8 mouse cellular contexts compared by ENCODE assay signal in the genomic region with DNA sequence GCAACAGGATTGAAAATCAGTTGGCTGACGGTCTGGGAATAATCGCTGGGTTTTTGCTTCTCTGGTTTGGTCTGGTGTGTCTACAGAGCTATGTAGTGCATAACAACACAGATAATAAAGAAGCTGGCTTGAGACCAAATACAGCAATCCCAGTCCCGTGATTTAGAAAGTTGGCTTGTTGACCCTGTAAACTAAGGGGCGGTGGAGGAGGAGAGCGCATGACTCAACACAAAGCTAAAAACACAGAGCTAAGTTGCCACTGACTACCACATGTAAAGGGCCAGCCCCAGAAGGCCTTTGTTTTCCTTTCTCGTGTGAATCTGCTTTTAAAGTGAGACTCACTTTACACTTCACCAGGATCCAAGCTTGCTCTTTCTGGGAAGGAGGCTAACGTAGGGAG. TPM values are rescaled to one million over a fixed set of nuclear protein-coding genes. Genes with fewer than 3 reads are reported as not detected.
A peak's percentile ranks its signal among the peaks of the same experiment; 100 is the strongest.
DNase-seq lines count a peak whose midpoint lies in the region; ATAC-seq and TF ChIP-seq lines count a peak whose summit lies in the region.
"Had no signal": no experiment of that assay in that cellular context is flagged by ENCODE, and none has a peak within 500 bp of the region (broad histone marks: within the 10 kb centered on the region; RNA-seq: fewer than 3 reads in every experiment).

No protein-coding gene starts in this region.

- 64% methylated on average over 7 of the region's 7 CpGs for WGBS in cerebellum, adult 2 months

- no peaks in the 10 kb centered on the region for H3K27me3 ChIP-seq in cerebellum, adult 2 months (ENCODE audit: control insufficient read depth, insufficient read depth, low read length)
- H3K27me3 ChIP-seq: embryonic facial prominence, embryonic 12.5 days had no signal

- H3K4me3 ChIP-seq in cerebellum, adult 2 months (replicated peaks; ENCODE audit: insufficient read depth, low read depth, low read length), result no peak overlapping the region
- H3K4me3 ChIP-seq: embryonic facial prominence, embryonic 12.5 days had no signal

- no peak overlapping the region for H3K27ac ChIP-seq in cerebellum, adult 2 months (ENCODE audit: insufficient read depth, low read length)

- no peak for TF ChIP-seq CTCF in cerebellum, adult 2 months (IDR thresholded peaks at IDR 0.05; ENCODE audit: borderline replicate concordance, insufficient read depth, low read depth, low read length)

- H3K4me1 ChIP-seq in cerebellum, adult 2 months (ENCODE audit: control insufficient read depth, insufficient read depth, low read length), result no peaks in the 10 kb centered on the region; the same call in 1 of the 2 replicates

- peak; percentile 70 for DNase-seq in urinary bladder, postnatal 36 days (ENCODE audit: low spot score in 2 of 2)
- no peak for DNase-seq in urinary bladder, adult 2 months (ENCODE audit: low spot score)
- DNase-seq in kidney, adult 9 months, result peak; percentile 83
- DNase-seq in cerebellum, adult 2 months, result no peak
- no peak for DNase-seq in cerebellum, postnatal 4 days (ENCODE audit: low spot score in 2 of 2)

- TF ChIP-seq POLR2A in cerebellum, adult 2 months (IDR thresholded peaks at IDR 0.05; ENCODE audit: borderline replicate concordance, insufficient read depth, low read length), result no peak

- ATAC-seq in granulocyte monocyte progenitor cell, adult 5-6 weeks (replicated peaks; ENCODE audit: poor library complexity, severe bottlenecking), result peak; percentile 31
- peak; percentile 17; the same call in 1 of the 2 replicates for ATAC-seq in megakaryocyte progenitor cell, adult 5-6 weeks (replicated peaks; ENCODE audit: poor library complexity)

RNA-seq across cellular contexts. Expression of a gene that starts 3.5 kb away (rescaled TPM):
- polyA plus RNA-seq in urinary bladder, adult 2 months (2012; rRNA removed), result 1,620 and 1,700 TPM in 2 replicates
- total RNA-seq in granulocyte monocyte progenitor cell, adult 5-6 weeks (2014; fragmentation: Nextera tagmentation), result 834 and 975 TPM in 2 replicates
- total RNA-seq in granulocyte monocyte progenitor cell, adult 5-6 weeks (2017), result 1,023 and 1,048 TPM in 2 replicates
- 1,237 and 1,336 TPM in 2 replicates for total RNA-seq in megakaryocyte progenitor cell, adult 5-6 weeks (2015)
- 1,026 and 1,067 TPM in 2 replicates for total RNA-seq in megakaryocyte progenitor cell, adult 5-6 weeks (2017)
- 1,793 and 1,993 TPM in 2 replicates for polyA plus RNA-seq in cerebellum, adult 2 months (2012; rRNA removed)

Comparison
In these comparisons a context has a peak if more than half of its experiments do, and no peak if none do; other contexts are left out.
1. DNase-seq: peak in urinary bladder, postnatal 36 days (2 of 2) and kidney, adult 9 months (single experiment); none in urinary bladder, adult 2 months (single experiment), cerebellum, adult 2 months (0 of 2) and cerebellum, postnatal 4 days (0 of 2).